ENCODE assay signal across 9 mouse cellular contexts in genomic region chr2:30823385-30824153, GRCm38 (mm10). TPM values are rescaled to one million over a fixed set of nuclear protein-coding genes. Genes with fewer than 3 reads are reported as not detected.
A peak's percentile ranks its signal among the peaks of the same experiment; 100 is the strongest.
DNase-seq lines count a peak whose midpoint lies in the region; ATAC-seq and TF ChIP-seq lines count a peak whose summit lies in the region.
"Had no signal": no experiment of that assay in that cellular context is flagged by ENCODE, and none has a peak within 500 bp of the region (broad histone marks: within the 10 kb centered on the region; RNA-seq: fewer than 3 reads in every experiment).

No protein-coding gene starts in this region.

- DNase-seq in hindbrain, embryonic 10.5 days (ENCODE audit: low spot score) = no peak
- no peak for DNase-seq in G1E (ENCODE audit: low spot score)
- peak; percentile 78 for DNase-seq in forebrain, embryonic 14.5 days (ENCODE audit: low spot score)
- DNase-seq in lung, adult 18-20 months = peak; percentile 70 to 77
- no peak for DNase-seq in frontal cortex, postnatal 25 days (ENCODE audit: low spot score in 2 of 2)
- DNase-seq in natural killer cell, adult 2 months (ENCODE audit: low spot score in 2 of 2) = no peak

- 72% methylated on average over 13 of the region's 13 CpGs for WGBS in hindbrain, embryonic 12.5 days
- WGBS in hindbrain, embryonic 10.5 days = 84% methylated on average over 13 of the region's 13 CpGs
- WGBS in forebrain, embryonic 14.5 days = 65% methylated on average over 13 of the region's 13 CpGs
- 65% methylated on average over 13 of the region's 13 CpGs for WGBS in intestine, embryonic 15.5 days

- ATAC-seq in hindbrain, embryonic 12.5 days (ENCODE audit: low FRiP score) = peak; percentile 56; the same call in 1 of the 2 replicates
- ATAC-seq in G1E (ENCODE audit: extremely low read depth, insufficient number of reproducible peaks, low FRiP score, poor library complexity, severe bottlenecking) = no peak; the same call in 1 of the 2 replicates
- peak; percentile 27 for ATAC-seq in forebrain, embryonic 14.5 days
- peak; percentile 57 for ATAC-seq in intestine, embryonic 15.5 days

- peaks cover 29% of the 10 kb centered on the region for H3K4me1 ChIP-seq in hindbrain, embryonic 12.5 days
- H3K4me1 ChIP-seq in hindbrain, embryonic 10.5 days (replicated peaks) = peaks cover 28% of the 10 kb centered on the region
- H3K4me1 ChIP-seq in G1E (ENCODE audit: insufficient read depth, low read depth, low read length) = peaks cover 53% of the 10 kb centered on the region
- peaks cover 7% of the 10 kb centered on the region for H3K4me1 ChIP-seq in forebrain, embryonic 14.5 days (ENCODE audit: control insufficient read depth, insufficient read depth, low read length)
- peaks cover 35% of the 10 kb centered on the region for H3K4me1 ChIP-seq in intestine, embryonic 15.5 days (replicated peaks)

- H3K27ac ChIP-seq in hindbrain, embryonic 12.5 days = peak overlapping the region; percentile 55; the same call in 1 of the 2 replicates
- no peak overlapping the region for H3K27ac ChIP-seq in hindbrain, embryonic 10.5 days
- H3K27ac ChIP-seq in forebrain, embryonic 14.5 days (ENCODE audit: low read depth, low read length) = no peak overlapping the region
- H3K27ac ChIP-seq in intestine, embryonic 15.5 days = peak overlapping the region; percentile 51

- no peak overlapping the region for H3K9ac ChIP-seq in hindbrain, embryonic 12.5 days
- H3K9ac ChIP-seq in forebrain, embryonic 14.5 days (ENCODE audit: low read length) = no peak overlapping the region
- peak overlapping the region; percentile 20; the same call in 1 of the 2 replicates for H3K9ac ChIP-seq in intestine, embryonic 15.5 days

- H3K4me3 ChIP-seq in hindbrain, embryonic 12.5 days = no peak overlapping the region
- H3K4me3 ChIP-seq in hindbrain, embryonic 10.5 days = no peak overlapping the region
- H3K4me3 ChIP-seq in G1E (ENCODE audit: low read depth, low read length) = 0 out of 2 replicates have a peak overlapping the region, but pooled peaks have one; percentile 23
- no peak overlapping the region for H3K4me3 ChIP-seq in forebrain, embryonic 14.5 days (ENCODE audit: low read depth, low read length)
- no peak overlapping the region for H3K4me3 ChIP-seq in intestine, embryonic 15.5 days (replicated peaks)

- no peak for TF ChIP-seq CTCF in G1E (IDR thresholded peaks at IDR 0.05; ENCODE audit: low read depth, low read length)

- H3K27me3 ChIP-seq in hindbrain, embryonic 12.5 days = no peaks in the 10 kb centered on the region
- no peaks in the 10 kb centered on the region for H3K27me3 ChIP-seq in hindbrain, embryonic 10.5 days (ENCODE audit: insufficient read depth, poor library complexity, severe bottlenecking)
- H3K27me3 ChIP-seq in G1E (ENCODE audit: insufficient read depth, low read length) = no peaks in the 10 kb centered on the region
- no peaks in the 10 kb centered on the region for H3K27me3 ChIP-seq in forebrain, embryonic 14.5 days (replicated peaks; ENCODE audit: control insufficient read depth, insufficient read depth, low read length)
- H3K27me3 ChIP-seq in intestine, embryonic 15.5 days (replicated peaks) = no peaks in the 10 kb centered on the region

- no peak overlapping the region for H3K4me2 ChIP-seq in hindbrain, embryonic 12.5 days (replicated peaks)
- no peak overlapping the region for H3K4me2 ChIP-seq in forebrain, embryonic 14.5 days (ENCODE audit: low read length)
- no peak overlapping the region for H3K4me2 ChIP-seq in intestine, embryonic 15.5 days (replicated peaks)

- no peaks in the 10 kb centered on the region for H3K9me3 ChIP-seq in hindbrain, embryonic 12.5 days (replicated peaks)
- peaks cover 9% of the 10 kb centered on the region for H3K9me3 ChIP-seq in hindbrain, embryonic 10.5 days
- H3K9me3 ChIP-seq in G1E (replicated peaks) = peaks cover 5% of the 10 kb centered on the region; the same call in 1 of the 2 replicates
- H3K9me3 ChIP-seq in forebrain, embryonic 14.5 days (replicated peaks; ENCODE audit: control insufficient read depth, low read length) = no peaks in the 10 kb centered on the region
- no peaks in the 10 kb centered on the region for H3K9me3 ChIP-seq in intestine, embryonic 15.5 days

- H3K36me3 ChIP-seq in hindbrain, embryonic 12.5 days = peaks cover 79% of the 10 kb centered on the region
- H3K36me3 ChIP-seq in hindbrain, embryonic 10.5 days = peaks cover 83% of the 10 kb centered on the region
- peaks cover 87% of the 10 kb centered on the region for H3K36me3 ChIP-seq in G1E (replicated peaks)
- H3K36me3 ChIP-seq in forebrain, embryonic 14.5 days (ENCODE audit: control insufficient read depth, insufficient read depth, low read length) = peaks cover 73% of the 10 kb centered on the region
- H3K36me3 ChIP-seq in intestine, embryonic 15.5 days = peaks cover 60% of the 10 kb centered on the region

RNA-seq across cellular contexts. Expression of gene Asb6, which starts 6.6 kb away (rescaled TPM):
- 38.9 and 40.6 TPM in 2 replicates for polyA plus RNA-seq in hindbrain, embryonic 12.5 days (2016; fragmentation: Nextera tagmentation; extraction: Ambion mirVana)
- polyA plus RNA-seq in hindbrain, embryonic 10.5 days (2016; fragmentation: Nextera tagmentation; extraction: Ambion mirVana) = 46.1 and 46.5 TPM in 2 replicates
- 14.6 and 17.9 TPM in 2 replicates for total RNA-seq in G1E (2014; fragmentation: Nextera tagmentation)
- total RNA-seq in G1E (2017) = 15.2 and 19.3 TPM in 2 replicates
- polyA plus RNA-seq in G1E (2012) = 28.4 and 38.8 TPM in 2 replicates
- polyA plus RNA-seq in forebrain, embryonic 14.5 days (2014; fragmentation: Nextera tagmentation; extraction: Ambion mirVana) = 35.9 and 39.9 TPM in 2 replicates
- polyA plus RNA-seq in intestine, embryonic 15.5 days (2015; fragmentation: Nextera tagmentation; extraction: Ambion mirVana) = 22.4 and 23.3 TPM in 2 replicates

RNA-seq across cellular contexts. Expression of gene Prrx2, which starts 11.2 kb away (rescaled TPM):
- polyA plus RNA-seq in hindbrain, embryonic 12.5 days (2016; fragmentation: Nextera tagmentation; extraction: Ambion mirVana) = 38.8 and 38.9 TPM in 2 replicates
- polyA plus RNA-seq in hindbrain, embryonic 10.5 days (2016; fragmentation: Nextera tagmentation; extraction: Ambion mirVana) = 40.6 and 43.3 TPM in 2 replicates
- total RNA-seq in G1E (2014; fragmentation: Nextera tagmentation) = not detected in 2 replicates
- total RNA-seq in G1E (2017) = 0.23 TPM in 1 of 2 replicates, not detected in the other
- polyA plus RNA-seq in G1E (2012) = not detected in 2 replicates
- polyA plus RNA-seq in forebrain, embryonic 14.5 days (2014; fragmentation: Nextera tagmentation; extraction: Ambion mirVana) = 2.9 and 3.0 TPM in 2 replicates
- polyA plus RNA-seq in intestine, embryonic 15.5 days (2015; fragmentation: Nextera tagmentation; extraction: Ambion mirVana) = 2.5 and 4.3 TPM in 2 replicates
- total RNA-seq: neutrophil, adult 5-6 weeks had no signal

RNA-seq across cellular contexts. Expression of gene Ntmt1, which starts 15.9 kb away (rescaled TPM):
- polyA plus RNA-seq in hindbrain, embryonic 12.5 days (2016; fragmentation: Nextera tagmentation; extraction: Ambion mirVana) = 97.2 and 102 TPM in 2 replicates
- 125 and 134 TPM in 2 replicates for polyA plus RNA-seq in hindbrain, embryonic 10.5 days (2016; fragmentation: Nextera tagmentation; extraction: Ambion mirVana)
- 27.5 and 29.4 TPM in 2 replicates for total RNA-seq in G1E (2014; fragmentation: Nextera tagmentation)
- total RNA-seq in G1E (2017) = 18.9 and 26.0 TPM in 2 replicates
- 66.9 and 69.6 TPM in 2 replicates for polyA plus RNA-seq in G1E (2012)
- 128 and 139 TPM in 2 replicates for polyA plus RNA-seq in forebrain, embryonic 14.5 days (2014; fragmentation: Nextera tagmentation; extraction: Ambion mirVana)
- 84.5 and 85.4 TPM in 2 replicates for polyA plus RNA-seq in intestine, embryonic 15.5 days (2015; fragmentation: Nextera tagmentation; extraction: Ambion mirVana)

RNA-seq across cellular contexts. Expression of gene 1700001O22Rik, which starts 20.1 kb away (rescaled TPM):
- 1.9 and 2.2 TPM in 2 replicates for polyA plus RNA-seq in hindbrain, embryonic 12.5 days (2016; fragmentation: Nextera tagmentation; extraction: Ambion mirVana)
- polyA plus RNA-seq in hindbrain, embryonic 10.5 days (2016; fragmentation: Nextera tagmentation; extraction: Ambion mirVana) = 3.1 and 3.4 TPM in 2 replicates
- total RNA-seq in G1E (2014; fragmentation: Nextera tagmentation) (not detected in 2 replicates), G1E (2017) (0.29 and 0.33 TPM in 2 replicates)
- not detected in 2 replicates for polyA plus RNA-seq in G1E (2012)
- 2.4 and 2.7 TPM in 2 replicates for polyA plus RNA-seq in forebrain, embryonic 14.5 days (2014; fragmentation: Nextera tagmentation; extraction: Ambion mirVana)
- 1.1 and 1.8 TPM in 2 replicates for polyA plus RNA-seq in intestine, embryonic 15.5 days (2015; fragmentation: Nextera tagmentation; extraction: Ambion mirVana)
- total RNA-seq: neutrophil, adult 5-6 weeks had no signal

Comparison
In these comparisons a context has a peak if more than half of its experiments do, and no peak if none do; other contexts are left out.
1. H3K27ac ChIP-seq: peak in hindbrain, embryonic 12.5 days (single experiment) and intestine, embryonic 15.5 days (single experiment); none in hindbrain, embryonic 10.5 days (single experiment) and forebrain, embryonic 14.5 days (single experiment).
2. DNase-seq: peak in forebrain, embryonic 14.5 days (single experiment) and lung, adult 18-20 months (2 of 2); none in hindbrain, embryonic 10.5 days (single experiment), G1E (single experiment), frontal cortex, postnatal 25 days (0 of 2) and natural killer cell, adult 2 months (0 of 2).